Mouse (Mus musculus): ENCODE results near the gene Tlcd1. TPM values are rescaled to one million over a fixed set of nuclear protein-coding genes. Genes with fewer than 3 reads are reported as not detected.

Tlcd1 gene
- total and polyA plus RNA-seq, 2 experiments from 2014 or later: 15.1 to 24.1 TPM

DNA sequence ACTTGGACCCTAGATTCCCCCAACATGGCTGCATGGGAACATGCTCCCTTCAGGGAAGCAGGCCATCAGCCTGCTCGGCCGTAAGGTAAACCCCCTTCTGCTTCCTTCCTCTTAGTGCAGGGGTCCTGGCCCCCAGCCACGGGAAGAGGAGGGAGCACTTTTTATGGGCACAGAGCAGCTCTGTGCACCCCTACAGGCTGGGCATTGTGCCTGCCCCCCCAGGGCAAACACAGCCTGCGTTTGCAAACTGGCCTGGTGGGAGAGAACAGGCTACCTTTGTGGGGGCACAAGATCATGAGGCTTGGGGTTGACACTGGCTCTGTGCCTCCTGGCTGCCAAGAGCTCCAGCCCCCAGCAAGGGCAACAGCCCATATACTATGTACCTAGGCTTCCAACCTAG lies 14.5 kb upstream of the Tlcd1 start:
- no peak for TF ChIP-seq EP300 (IDR thresholded peaks at IDR 0.05; ENCODE audit: low read depth)
- TF ChIP-seq CTCF (IDR thresholded peaks at IDR 0.05; ENCODE audit: low read depth): no peak
- Histone ChIP-seq H3K4me1 (ENCODE audit: control insufficient read depth, insufficient read depth) (peaks cover 34% of the 10 kb centered on the region), H3K27ac (ENCODE audit: low read depth) (no peak overlapping the region), H3K4me3 (ENCODE audit: low read depth, low read length) (no peak overlapping the region), H3K36me3 (replicated peaks; ENCODE audit: control insufficient read depth, insufficient read depth, low read length) (peaks cover 36% of the 10 kb centered on the region), H3K4me2 (ENCODE audit: low read depth, low read length) (no peak overlapping the region), H3K9me3 (replicated peaks; ENCODE audit: control insufficient read depth, low read length) (no peaks in the 10 kb centered on the region), H3K27me3 (ENCODE audit: control insufficient read depth, insufficient read depth, low read length) (no peaks in the 10 kb centered on the region), H3K9ac (replicated peaks; ENCODE audit: low read depth, low read length) (no peak overlapping the region; the same call in 1 of the 2 replicates)
- 53% methylated on average over 4 of the region's 4 CpGs for WGBS
- ATAC-seq (ENCODE audit: insufficient read depth, low read depth) (no peak), DNase-seq (ENCODE audit: low spot score) (no peak)

- Histone ChIP-seq H3K4me2 (ENCODE audit: low read depth, low read length) (peak overlapping the region; percentile 95), H3K4me3 (ENCODE audit: low read depth, low read length) (no peak overlapping the region), H3K4me1 (ENCODE audit: control insufficient read depth, insufficient read depth) (peaks cover 34% of the 10 kb centered on the region), H3K27ac (ENCODE audit: low read depth) (peak overlapping the region; percentile 95; the same call in 1 of the 2 replicates), H3K9ac (replicated peaks; ENCODE audit: low read depth, low read length) (no peak overlapping the region; the same call in 1 of the 2 replicates), H3K36me3 (replicated peaks; ENCODE audit: control insufficient read depth, insufficient read depth, low read length) (peaks cover 34% of the 10 kb centered on the region), H3K9me3 (replicated peaks; ENCODE audit: control insufficient read depth, low read length) (no peaks in the 10 kb centered on the region), H3K27me3 (ENCODE audit: control insufficient read depth, insufficient read depth, low read length) (no peaks in the 10 kb centered on the region)
- DNase-seq (ENCODE audit: low spot score) (no peak), ATAC-seq (ENCODE audit: insufficient read depth, low read depth) (no peak)
- 61% methylated on average over 6 of the region's 6 CpGs for WGBS
- TF ChIP-seq CTCF (IDR thresholded peaks at IDR 0.05; ENCODE audit: low read depth) (no peak), EP300 (IDR thresholded peaks at IDR 0.05; ENCODE audit: low read depth) (no peak)
These were observed 14.0 kb upstream of the Tlcd1 start for GRCm38 (mm10) chr11:78162504-78162903.

GRCm38 (mm10) chr11:78163045-78163444 lies 13.5 kb upstream of the Tlcd1 start:
- peak overlapping the region; percentile 95 for H3K27ac ChIP-seq (ENCODE audit: low read depth)
- no peaks in the 10 kb centered on the region for H3K9me3 ChIP-seq (replicated peaks; ENCODE audit: control insufficient read depth, low read length)
- H3K9ac ChIP-seq (replicated peaks; ENCODE audit: low read depth, low read length): peak overlapping the region; percentile 91
- DNase-seq (ENCODE audit: low spot score) (no peak), ATAC-seq (ENCODE audit: insufficient read depth, low read depth) (no peak)
- H3K4me2 ChIP-seq (ENCODE audit: low read depth, low read length): peak overlapping the region; percentile 95
- 67% methylated on average over 2 of the region's 2 CpGs for WGBS
- peak overlapping the region; percentile 91 for H3K4me3 ChIP-seq (ENCODE audit: low read depth, low read length)
- no peaks in the 10 kb centered on the region for H3K27me3 ChIP-seq (ENCODE audit: control insufficient read depth, insufficient read depth, low read length)
- TF ChIP-seq EP300 (IDR thresholded peaks at IDR 0.05; ENCODE audit: low read depth): no peak
- no peak for TF ChIP-seq CTCF (IDR thresholded peaks at IDR 0.05; ENCODE audit: low read depth)
- H3K36me3 ChIP-seq (replicated peaks; ENCODE audit: control insufficient read depth, insufficient read depth, low read length): peaks cover 28% of the 10 kb centered on the region
- peaks cover 34% of the 10 kb centered on the region for H3K4me1 ChIP-seq (ENCODE audit: control insufficient read depth, insufficient read depth)

DNA sequence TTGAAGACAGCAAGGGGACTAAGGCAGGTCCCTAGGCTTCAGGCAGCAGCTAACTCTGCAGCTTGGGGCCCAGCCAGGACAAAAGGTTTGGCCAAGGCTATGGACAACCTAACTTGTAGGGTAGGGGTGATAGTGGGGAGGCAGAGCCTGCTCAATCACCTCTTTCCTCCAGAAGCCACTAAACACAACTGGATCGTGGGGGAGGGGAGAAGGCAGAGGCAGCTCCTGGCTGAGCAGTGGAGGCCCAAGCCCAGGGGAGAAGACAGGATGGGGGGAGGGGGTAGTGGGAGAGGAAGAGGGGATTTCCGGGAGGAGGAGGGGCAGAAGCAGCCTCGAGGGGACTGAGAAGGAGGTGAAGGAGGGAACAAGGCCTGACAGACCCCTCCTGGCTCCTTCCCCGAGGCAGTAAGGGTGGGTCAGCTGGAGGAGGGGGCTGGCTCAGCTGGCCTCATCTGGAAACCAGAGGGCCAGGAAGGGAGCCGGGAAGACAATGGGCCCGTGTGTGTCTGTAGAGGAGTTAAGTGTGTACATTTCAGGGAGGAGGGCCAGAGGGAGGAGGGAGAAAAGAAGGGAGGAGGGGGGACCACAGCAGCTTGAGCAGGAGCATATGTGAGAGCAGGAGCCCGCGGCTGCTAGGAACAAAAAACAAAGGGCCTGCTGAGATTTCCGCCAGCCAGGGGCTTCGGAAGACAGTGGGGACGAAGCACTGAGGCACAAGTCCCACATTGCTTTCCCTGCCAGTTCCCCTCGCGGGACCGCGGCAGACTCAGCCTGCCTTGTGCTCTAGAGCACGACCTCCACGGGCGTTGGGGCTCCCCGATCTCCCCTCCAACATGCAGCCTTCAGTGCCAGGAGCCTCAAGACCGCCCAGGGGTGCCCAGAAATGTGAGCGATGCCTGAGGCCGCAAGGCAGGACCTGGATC lies 12.6 kb upstream of the Tlcd1 start:
- peaks cover 20% of the 10 kb centered on the region for H3K36me3 ChIP-seq (replicated peaks; ENCODE audit: control insufficient read depth, insufficient read depth, low read length)
- no peaks in the 10 kb centered on the region for H3K9me3 ChIP-seq (replicated peaks; ENCODE audit: control insufficient read depth, low read length)
- peak overlapping the region; percentile 91 for H3K9ac ChIP-seq (replicated peaks; ENCODE audit: low read depth, low read length)
- H3K4me2 ChIP-seq (ENCODE audit: low read depth, low read length): peak overlapping the region; percentile 95
- H3K4me1 ChIP-seq (ENCODE audit: control insufficient read depth, insufficient read depth): peaks cover 34% of the 10 kb centered on the region
- ATAC-seq (ENCODE audit: insufficient read depth, low read depth) (peak; percentile 61), DNase-seq (ENCODE audit: low spot score) (peak; percentile 81)
- peak overlapping the region; percentile 95 for H3K27ac ChIP-seq (ENCODE audit: low read depth)
- peak overlapping the region; percentile 91 for H3K4me3 ChIP-seq (ENCODE audit: low read depth, low read length)
- under 1% methylated on average over 22 of the region's 22 CpGs for WGBS
- TF ChIP-seq CTCF (IDR thresholded peaks at IDR 0.05; ENCODE audit: low read depth) (no peak), EP300 (IDR thresholded peaks at IDR 0.05; ENCODE audit: low read depth) (peak; percentile 90)
- no peaks in the 10 kb centered on the region for H3K27me3 ChIP-seq (ENCODE audit: control insufficient read depth, insufficient read depth, low read length)

DNA sequence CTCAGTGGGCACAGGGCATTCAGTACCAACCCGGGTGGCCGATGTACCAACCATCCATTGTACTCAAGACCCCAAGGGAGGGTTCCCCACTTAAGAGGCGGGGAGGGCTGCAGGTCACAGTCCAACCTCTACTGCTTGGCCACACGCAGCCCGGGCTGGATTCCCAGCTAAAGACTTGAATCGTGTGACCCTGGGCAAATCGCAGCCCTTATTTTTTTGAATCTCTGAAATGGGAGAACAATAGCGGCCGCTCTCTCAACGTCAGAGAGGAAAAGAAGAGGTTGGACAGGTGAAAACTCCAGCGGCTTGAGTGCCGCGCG lies 11.9 kb upstream of the Tlcd1 start:
- DNase-seq (ENCODE audit: low spot score) (no peak), ATAC-seq (ENCODE audit: insufficient read depth, low read depth) (no peak)
- Histone ChIP-seq H3K27me3 (ENCODE audit: control insufficient read depth, insufficient read depth, low read length) (no peaks in the 10 kb centered on the region), H3K36me3 (replicated peaks; ENCODE audit: control insufficient read depth, insufficient read depth, low read length) (peaks cover 18% of the 10 kb centered on the region), H3K9me3 (replicated peaks; ENCODE audit: control insufficient read depth, low read length) (no peaks in the 10 kb centered on the region), H3K4me2 (ENCODE audit: low read depth, low read length) (peak overlapping the region; percentile 95), H3K27ac (ENCODE audit: low read depth) (peak overlapping the region; percentile 95), H3K4me1 (ENCODE audit: control insufficient read depth, insufficient read depth) (peaks cover 31% of the 10 kb centered on the region), H3K9ac (replicated peaks; ENCODE audit: low read depth, low read length) (peak overlapping the region; percentile 91), H3K4me3 (ENCODE audit: low read depth, low read length) (peak overlapping the region; percentile 91)
- TF ChIP-seq EP300 (IDR thresholded peaks at IDR 0.05; ENCODE audit: low read depth) (no peak), CTCF (IDR thresholded peaks at IDR 0.05; ENCODE audit: low read depth) (no peak)
- 2% methylated on average over 14 of the region's 14 CpGs for WGBS

Data from heart, postnatal 0 days (tissue).